Mouse (Mus musculus) heart, adult 2 months (tissue): Measurements from ENCODE around the gene Glod4.

Experiments
- CTCF ChIP-seq: fragments of 200-600 bp; IDR thresholded peaks from 2 replicates; pipeline ENCODE4 v1.8.1; 2022; ENCODE audit warnings: antibody characterized with exemption, mild to moderate bottlenecking, moderate library complexity
- POLR2A ChIP-seq: fragments of 200-500 bp; IDR thresholded peaks from 2 replicates; pipeline ENCODE4 v1.6.1; 2011; ENCODE audit warnings: mild to moderate bottlenecking, low read depth, low read length, control low read depth; ENCODE audit not compliant: insufficient read depth

DNA sequence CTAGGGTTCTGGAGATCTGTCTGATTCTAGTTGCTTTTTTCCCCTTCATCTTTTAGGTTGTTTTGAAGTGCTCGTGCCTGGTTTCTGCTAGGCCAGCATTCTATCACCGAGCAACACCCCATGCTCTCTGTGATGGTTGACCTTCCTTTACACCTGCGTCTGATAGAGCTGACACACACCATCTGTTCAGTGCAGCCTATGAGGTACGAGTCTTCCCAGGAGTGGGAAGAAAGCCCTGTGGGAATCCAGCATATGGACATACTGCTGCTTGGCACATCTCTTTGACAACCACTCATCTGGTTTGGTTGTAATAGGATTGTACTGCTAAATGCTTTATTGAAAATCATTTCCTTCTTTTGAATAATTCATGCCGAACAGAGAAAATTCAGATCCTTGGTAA, 73.3 kb downstream of the Glod4 start:
- TF ChIP-seq POLR2A (no peak), CTCF (no peak)
